Mouse (Mus musculus) hindlimb bud, embryonic 11.5 days (tissue): ENCODE measurements around the gene Ilkap.
A peak's percentile ranks its signal among the peaks of the same experiment; 100 is the strongest.

Experiments used
- DNase-seq: peaks from one replicate; pipeline ENCODE4 v3.0.0-alpha.2; 2012; ENCODE audit warnings: low read depth, low spot score; ENCODE audit errors: extremely low spot score

The Ilkap gene

GRCm38 (mm10) chr1:91414903-91415302 lies 16.3 kb upstream of the Ilkap start:
- no peak for DNase-seq

GRCm38 (mm10) chr1:91413898-91414594 lies 15.4 kb upstream of the Ilkap start, which contains the start of gene Hes6:
Hes6 (minus strand) TSS chr1:91414038.
- no peak for DNase-seq

- no peak for DNase-seq
Observed at GRCm38 (mm10) chr1:91413536-91413897, 14.9 kb upstream of the Ilkap start.

GRCm38 (mm10) chr1:91413030-91413506 lies 14.5 kb upstream of the Ilkap start:
- DNase-seq: peak; percentile 76

- DNase-seq: no peak
Observed at GRCm38 (mm10) chr1:91412286-91413029, 13.8 kb upstream of the Ilkap start.

GRCm38 (mm10) chr1:91411631-91412285 lies 13.1 kb upstream of the Ilkap start:
- DNase-seq: no peak

GRCm38 (mm10) chr1:91407819-91408218 lies 9.2 kb upstream of the Ilkap start:
- DNase-seq: no peak

- DNase-seq: no peak
Observed at GRCm38 (mm10) chr1:91405406-91406169, 7.0 kb upstream of the Ilkap start.

- no peak for DNase-seq
Observed at GRCm38 (mm10) chr1:91404976-91405375, 6.4 kb upstream of the Ilkap start.

GRCm38 (mm10) chr1:91397927-91398259 lies 722 bp downstream of the Ilkap start:
- no peak for DNase-seq

GRCm38 (mm10) chr1:91390369-91390768 lies 8.2 kb downstream of the Ilkap start:
- DNase-seq: no peak

- DNase-seq: no peak
Observed at GRCm38 (mm10) chr1:91381091-91381471, 17.5 kb downstream of the Ilkap start.

GRCm38 (mm10) chr1:91380453-91381090 lies 18.0 kb downstream of the Ilkap start:
- no peak for DNase-seq

GRCm38 (mm10) chr1:91373414-91373835 lies 25.2 kb downstream of the Ilkap start:
- DNase-seq: no peak

GRCm38 (mm10) chr1:91370055-91370454 lies 28.6 kb downstream of the Ilkap start:
- no peak for DNase-seq

- no peak for DNase-seq
Observed at GRCm38 (mm10) chr1:91369408-91369807, 29.2 kb downstream of the Ilkap start.

- no peak for DNase-seq
Observed at GRCm38 (mm10) chr1:91367295-91367694, 31.3 kb downstream of the Ilkap start.

- DNase-seq: no peak
Observed at GRCm38 (mm10) chr1:91366215-91367108, 32.2 kb downstream of the Ilkap start, which contains the start of gene Erfe. Erfe (plus strand) TSS chr1:91366430.

- DNase-seq: no peak
Observed at GRCm38 (mm10) chr1:91365816-91366214, 32.8 kb downstream of the Ilkap start.
